Mouse (Mus musculus) limb, embryonic 14.5 days (tissue): ENCODE measurements around the gene Dennd1b. TPM values are rescaled to one million over a fixed set of nuclear protein-coding genes. Genes with fewer than 3 reads are reported as not detected.

Experiments used
- ATAC-seq: fragments of 200-750 bp; cut with Nextera tagmentation; 2 replicates; pipeline ENCODE4 v1.8.0; 2017; ENCODE audit warnings: low read depth, moderate number of reproducible peaks, moderate TSS enrichment; ENCODE audit not compliant: low FRiP score
- DNase-seq: peaks from one replicate; pipeline ENCODE4 v3.0.0-alpha.2; 2015; ENCODE audit warnings: low spot score
- H3K27ac ChIP-seq: fragments of 300-500 bp; sonication (generic); replicated peaks from 2 replicates; pipeline ENCODE4 v1.5.1; 2014; ENCODE audit warnings: low read depth, mild to moderate bottlenecking, low read length, moderate library complexity, mixed read lengths
- H3K27me3 ChIP-seq: fragments of 300-500 bp; sonication (generic); 2 replicates; pipeline ENCODE4 v1.6.1; 2014; ENCODE audit warnings: low read length, mixed read lengths; ENCODE audit not compliant: control insufficient read depth, insufficient read depth
- H3K36me3 ChIP-seq: fragments of 300-500 bp; sonication (generic); 2 replicates; pipeline ENCODE4 v1.6.1; 2014; ENCODE audit warnings: mild to moderate bottlenecking, low read length, moderate library complexity, mixed read lengths; ENCODE audit not compliant: control insufficient read depth, insufficient read depth
- H3K4me1 ChIP-seq: fragments of 300-500 bp; sonication (generic); 2 replicates; pipeline ENCODE4 v1.6.1; 2014; ENCODE audit warnings: antibody characterized with exemption, low read length, mixed read lengths; ENCODE audit not compliant: control insufficient read depth, insufficient read depth
- H3K4me2 ChIP-seq: fragments of 300-500 bp; sonication (generic); replicated peaks from 2 replicates; pipeline ENCODE4 v1.6.1; 2014; ENCODE audit warnings: low read depth, mild to moderate bottlenecking, low read length, moderate library complexity; ENCODE audit not compliant: severe bottlenecking
- H3K4me3 ChIP-seq: fragments of 300-500 bp; sonication (generic); replicated peaks from 2 replicates; pipeline ENCODE4 v1.5.1; 2014; ENCODE audit warnings: low read length
- H3K9ac ChIP-seq: fragments of 300-500 bp; sonication (generic); 2 replicates; pipeline ENCODE4 v1.6.1; 2014; ENCODE audit warnings: mild to moderate bottlenecking, low read depth, low read length, moderate library complexity; ENCODE audit not compliant: severe bottlenecking
- H3K9me3 ChIP-seq: fragments of 300-500 bp; sonication (generic); 2 replicates; pipeline ENCODE4 v1.6.1; 2016; ENCODE audit warnings: low read length; ENCODE audit not compliant: control insufficient read depth
- POLR2A ChIP-seq: fragments of 200-500 bp; IDR thresholded peaks from 2 replicates; pipeline ENCODE4 v1.8.0; 2012; ENCODE audit warnings: inconsistent platforms, mild to moderate bottlenecking, moderate library complexity, borderline replicate concordance; ENCODE audit not compliant: insufficient read depth, insufficient read length; ENCODE audit errors: extremely low read depth
- WGBS: fragments of 180-500 bp; shearing (Covaris S2); extraction: QIAGEN DNeasy Blood & Tissue Kit; methylation state at CpG from one replicate; pipeline ENCODE4 v1.1.7; 2014; 5-methylcytosine and 5-hydroxymethylcytosine counted together
- polyA plus RNA-seq, 2 experiments: library from polyadenylated mRNA; depleted of rRNA in 1 of 2; stranded (reverse) in 1 of 2; unstranded in 1 of 2; fragments of >200 nt; fragmentation: Nextera tagmentation in 1 of 2; extraction: Ambion mirVana in 1 of 2; gene quantifications; 2 replicates each; pipeline versions ENCODE4 v1.2.1 to v1.2.3; 2012 to 2014

Gene Dennd1b
- polyA plus RNA-seq, 2 experiments: 3.0 to 7.2 TPM

DNA sequence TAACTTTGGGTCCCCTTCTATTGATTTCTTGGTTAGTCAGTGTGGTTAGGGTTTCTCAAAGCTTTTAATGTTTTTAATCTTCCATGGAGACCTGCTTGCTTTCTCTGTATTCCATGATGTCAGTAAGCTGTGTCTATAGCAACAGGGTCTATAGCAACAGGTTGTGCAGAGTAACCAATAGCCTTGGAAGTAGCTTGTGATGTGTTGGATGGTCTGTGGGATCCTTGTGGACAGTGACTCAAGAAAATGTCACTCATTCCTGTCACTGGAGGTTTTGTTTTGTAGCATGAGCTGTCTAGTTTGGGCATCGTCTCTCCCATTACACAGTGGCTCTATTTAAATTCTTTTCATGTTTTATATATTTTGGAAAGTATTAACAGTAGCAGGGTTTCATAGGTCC is 216.5 kb downstream of the Dennd1b start:
- H3K27ac ChIP-seq: no peak overlapping the region
- no peaks in the 10 kb centered on the region for H3K9me3 ChIP-seq
- no peak overlapping the region for H3K9ac ChIP-seq
- no peaks in the 10 kb centered on the region for H3K27me3 ChIP-seq
- H3K4me3 ChIP-seq: no peak overlapping the region
- H3K4me1 ChIP-seq: no peaks in the 10 kb centered on the region
- WGBS: 71% methylated on average over 1 of the region's 1 CpGs
- DNase-seq (no peak), ATAC-seq (no peak)
- H3K4me2 ChIP-seq: no peak overlapping the region
- H3K36me3 ChIP-seq: no peaks in the 10 kb centered on the region
- TF ChIP-seq POLR2A: no peak

DNA sequence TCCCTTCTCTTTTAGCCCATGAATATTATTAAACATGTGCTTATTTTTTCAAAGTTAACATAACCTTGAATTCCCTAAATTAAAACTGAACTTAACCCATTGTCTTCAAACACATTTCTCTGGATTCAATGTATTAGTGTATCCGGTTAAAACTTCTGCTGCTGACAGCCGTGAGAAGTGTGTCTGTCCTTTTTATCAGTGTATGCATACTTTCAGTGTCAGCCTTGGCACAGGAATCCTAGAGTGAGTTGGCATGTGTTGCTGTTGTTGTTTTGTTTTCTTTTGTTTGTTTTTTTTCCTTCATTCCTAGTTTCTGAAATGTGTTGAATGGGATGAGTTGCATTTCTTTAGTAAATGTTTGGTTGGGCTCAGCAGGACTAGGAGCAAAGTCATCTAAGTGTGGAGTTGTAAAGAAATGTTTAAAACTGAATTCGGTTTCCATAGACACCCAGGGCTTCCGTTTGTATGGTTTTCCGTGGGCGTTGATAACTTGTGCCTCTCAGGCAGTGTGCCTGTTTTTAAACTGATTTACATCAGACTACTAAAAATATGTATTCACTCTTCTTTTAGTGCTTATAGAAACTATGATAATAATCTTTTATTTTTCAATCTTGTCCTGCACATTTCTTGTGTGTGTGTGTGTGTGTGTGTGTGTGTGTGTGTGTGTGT is 217.4 kb downstream of the Dennd1b start:
- Histone ChIP-seq H3K4me1 (no peaks in the 10 kb centered on the region), H3K9me3 (no peaks in the 10 kb centered on the region), H3K36me3 (no peaks in the 10 kb centered on the region), H3K27me3 (no peaks in the 10 kb centered on the region), H3K4me3 (no peak overlapping the region), H3K9ac (no peak overlapping the region), H3K27ac (no peak overlapping the region), H3K4me2 (no peak overlapping the region)
- no peak for TF ChIP-seq POLR2A
- DNase-seq: no peak
- no peak for ATAC-seq
- 76% methylated on average over 6 of the region's 6 CpGs for WGBS

DNA sequence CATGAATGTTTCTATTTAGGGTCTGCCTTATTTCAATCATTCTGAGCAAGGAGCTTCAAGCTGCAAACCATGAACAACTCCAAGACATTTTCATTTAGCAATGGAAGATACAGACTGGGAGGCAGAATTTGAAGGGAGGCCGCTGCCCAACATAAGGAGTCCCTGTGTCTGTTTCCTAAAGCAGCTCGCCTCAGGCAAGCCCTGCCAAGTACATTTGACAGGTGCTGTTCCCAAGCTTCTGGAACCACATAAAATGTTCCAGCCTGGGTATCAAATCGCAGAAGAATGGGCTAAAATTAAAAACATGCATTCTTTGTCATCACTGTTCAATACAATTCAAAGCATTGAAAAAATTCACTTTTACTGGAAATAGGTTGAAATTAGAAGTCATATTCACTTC is 229.4 kb downstream of the Dennd1b start:
- H3K4me3 ChIP-seq: no peak overlapping the region
- no peaks in the 10 kb centered on the region; the same call in 1 of the 2 replicates for H3K27me3 ChIP-seq
- 20% methylated on average over 3 of the region's 3 CpGs for WGBS
- H3K4me2 ChIP-seq: no peak overlapping the region
- DNase-seq (no peak), ATAC-seq (0 out of 2 replicates have a peak, but pooled peaks have one; percentile 41)
- H3K27ac ChIP-seq: no peak overlapping the region
- no peak for TF ChIP-seq POLR2A
- H3K9ac ChIP-seq: no peak overlapping the region
- H3K36me3 ChIP-seq: no peaks in the 10 kb centered on the region
- H3K4me1 ChIP-seq: peaks cover 5% of the 10 kb centered on the region
- H3K9me3 ChIP-seq: no peaks in the 10 kb centered on the region

DNA sequence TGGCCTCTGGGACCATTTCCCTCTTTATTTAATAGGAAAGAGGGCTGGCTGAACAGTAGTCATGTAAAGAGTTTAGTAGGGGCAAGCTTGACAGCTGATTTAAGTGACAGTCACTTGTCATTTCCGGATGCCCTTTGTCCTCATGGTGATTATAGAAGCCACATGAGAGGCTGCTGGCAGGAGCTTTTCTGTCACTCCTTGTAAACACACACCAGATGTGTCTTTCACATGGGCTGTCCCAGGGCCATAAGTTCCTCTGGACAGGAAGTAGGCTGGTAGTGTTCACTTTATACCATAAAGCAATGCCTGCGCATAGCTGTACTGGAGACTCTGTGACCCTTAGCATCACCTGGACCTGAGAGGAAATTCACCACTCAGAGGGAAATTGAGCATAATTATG is 230.8 kb downstream of the Dennd1b start:
- Histone ChIP-seq H3K36me3 (no peaks in the 10 kb centered on the region), H3K4me3 (no peak overlapping the region), H3K9me3 (no peaks in the 10 kb centered on the region), H3K27me3 (no peaks in the 10 kb centered on the region; the same call in 1 of the 2 replicates), H3K9ac (no peak overlapping the region), H3K4me1 (peaks cover 5% of the 10 kb centered on the region), H3K4me2 (no peak overlapping the region), H3K27ac (no peak overlapping the region)
- 26% methylated on average over 2 of the region's 2 CpGs for WGBS
- DNase-seq (no peak), ATAC-seq (no peak)
- no peak for TF ChIP-seq POLR2A

DNA sequence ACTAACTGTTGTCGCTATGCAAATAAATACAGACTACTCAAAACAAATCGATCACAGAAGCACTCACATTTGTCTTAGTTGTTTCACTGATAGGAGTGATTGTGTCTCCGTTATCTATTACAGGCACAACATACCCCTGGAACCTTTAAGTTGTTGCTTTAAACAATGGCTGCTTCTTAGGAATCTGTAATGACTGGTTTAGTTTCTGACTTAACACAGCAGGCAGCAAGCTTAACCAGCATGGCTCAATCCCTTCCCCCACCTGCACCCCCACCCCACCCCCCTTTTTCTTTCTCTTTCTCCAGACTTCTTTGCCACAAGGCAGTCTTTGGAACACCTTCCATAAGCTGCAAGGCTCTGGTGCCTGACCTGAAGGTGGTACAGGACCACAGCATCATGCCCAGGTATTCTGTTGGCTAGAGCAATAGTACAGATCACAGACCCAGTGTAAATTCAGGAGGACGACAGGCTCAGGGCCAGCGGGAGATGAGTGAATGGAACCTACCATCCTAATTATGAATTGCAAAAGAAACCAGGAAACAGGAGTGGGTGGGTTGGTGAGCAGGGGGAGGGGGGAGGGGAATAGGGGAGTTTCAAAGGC is 231.3 kb downstream of the Dennd1b start:
- no peak for ATAC-seq

More for the DNA sequence above, 231.3 kb downstream of the Dennd1b start:
- Histone ChIP-seq H3K9me3 (no peaks in the 10 kb centered on the region), H3K9ac (no peak overlapping the region), H3K4me1 (peaks cover 5% of the 10 kb centered on the region), H3K27me3 (no peaks in the 10 kb centered on the region; the same call in 1 of the 2 replicates), H3K4me2 (no peak overlapping the region), H3K27ac (no peak overlapping the region), H3K4me3 (no peak overlapping the region), H3K36me3 (no peaks in the 10 kb centered on the region)
- DNase-seq: no peak
- WGBS: 9% methylated on average over 5 of the region's 5 CpGs
- TF ChIP-seq POLR2A: no peak
